ENCODE assay signal across 14 mouse cellular contexts in genomic region chr11:44701221-44701810, GRCm38 (mm10).
DNase-seq lines count a peak whose midpoint lies in the region; ATAC-seq lines count a peak whose summit lies in the region.
"Had no signal": no experiment of that assay in that cellular context is flagged by ENCODE, and none has a peak within 500 bp of the region (broad histone marks: within the 10 kb centered on the region; RNA-seq: fewer than 3 reads in every experiment).

No protein-coding gene starts in this region.

- H3K27ac ChIP-seq in heart, embryonic 16.5 days (ENCODE audit: low read length) = peak overlapping the region; percentile 38
- H3K27ac ChIP-seq in midbrain, embryonic 12.5 days (replicated peaks) = peak overlapping the region; percentile 46
- no peak overlapping the region for H3K27ac ChIP-seq in midbrain, embryonic 16.5 days (ENCODE audit: low read length)
- H3K27ac ChIP-seq in limb, embryonic 11.5 days (replicated peaks; ENCODE audit: low read depth, low read length) = peak overlapping the region; percentile 2; the same call in 1 of the 2 replicates
- H3K27ac ChIP-seq: lung, embryonic 15.5 days had no signal

- peaks cover 5% of the 10 kb centered on the region; the same call in 1 of the 2 replicates for H3K4me1 ChIP-seq in heart, embryonic 16.5 days (ENCODE audit: control insufficient read depth, insufficient read depth, low read length)
- H3K4me1 ChIP-seq in midbrain, embryonic 12.5 days = peaks cover 17% of the 10 kb centered on the region
- H3K4me1 ChIP-seq in midbrain, embryonic 16.5 days (ENCODE audit: control insufficient read depth, insufficient read depth, low read length) = peaks cover 15% of the 10 kb centered on the region
- peaks cover 19% of the 10 kb centered on the region for H3K4me1 ChIP-seq in limb, embryonic 11.5 days (ENCODE audit: control insufficient read depth, insufficient read depth, low read length)
- H3K4me1 ChIP-seq: megakaryocyte, embryonic 14.5 days had no signal

- 0 out of 2 replicates have a peak overlapping the region, but pooled peaks have one; percentile 17 for H3K4me2 ChIP-seq in heart, embryonic 16.5 days (ENCODE audit: low read depth, low read length)
- no peak overlapping the region for H3K4me2 ChIP-seq in midbrain, embryonic 12.5 days (replicated peaks)
- H3K4me2 ChIP-seq in midbrain, embryonic 16.5 days (ENCODE audit: low read length) = no peak overlapping the region
- no peak overlapping the region for H3K4me2 ChIP-seq in limb, embryonic 11.5 days (ENCODE audit: low read depth, severe bottlenecking)
- H3K4me2 ChIP-seq: lung, embryonic 15.5 days had no signal

- H3K9me3 ChIP-seq in heart, embryonic 16.5 days (replicated peaks; ENCODE audit: control insufficient read depth, low read length) = no peaks in the 10 kb centered on the region
- no peaks in the 10 kb centered on the region for H3K9me3 ChIP-seq in midbrain, embryonic 12.5 days
- H3K9me3 ChIP-seq in midbrain, embryonic 16.5 days (replicated peaks; ENCODE audit: control insufficient read depth, low read length, poor library complexity, severe bottlenecking) = no peaks in the 10 kb centered on the region
- H3K9me3 ChIP-seq in limb, embryonic 11.5 days (ENCODE audit: control insufficient read depth, low read length) = no peaks in the 10 kb centered on the region
- H3K9me3 ChIP-seq: lung, embryonic 15.5 days; megakaryocyte, embryonic 14.5 days had no signal

- ATAC-seq in heart, embryonic 16.5 days (replicated peaks; ENCODE audit: extremely low read depth, insufficient read depth, low FRiP score) = no peak
- no peak for ATAC-seq in midbrain, embryonic 12.5 days (ENCODE audit: low FRiP score, low read depth)
- no peak for ATAC-seq in midbrain, embryonic 16.5 days
- ATAC-seq in limb, embryonic 11.5 days (ENCODE audit: insufficient number of reproducible peaks, low FRiP score, low TSS enrichment, low read depth) = no peak

- H3K27me3 ChIP-seq in heart, embryonic 16.5 days (ENCODE audit: control insufficient read depth, insufficient read depth, low read length) = no peaks in the 10 kb centered on the region
- H3K27me3 ChIP-seq in midbrain, embryonic 12.5 days = no peaks in the 10 kb centered on the region; the same call in 1 of the 2 replicates
- no peaks in the 10 kb centered on the region for H3K27me3 ChIP-seq in midbrain, embryonic 16.5 days (ENCODE audit: control insufficient read depth, insufficient read depth, low read depth, low read length)
- no peaks in the 10 kb centered on the region for H3K27me3 ChIP-seq in limb, embryonic 11.5 days (ENCODE audit: control insufficient read depth, insufficient read depth, low read length)
- H3K27me3 ChIP-seq: lung, embryonic 15.5 days had no signal

- no peaks in the 10 kb centered on the region for H3K36me3 ChIP-seq in heart, embryonic 16.5 days (ENCODE audit: control insufficient read depth, insufficient read depth)
- no peaks in the 10 kb centered on the region for H3K36me3 ChIP-seq in midbrain, embryonic 12.5 days
- no peaks in the 10 kb centered on the region for H3K36me3 ChIP-seq in midbrain, embryonic 16.5 days (ENCODE audit: control insufficient read depth, insufficient read depth, low read length)
- no peaks in the 10 kb centered on the region for H3K36me3 ChIP-seq in limb, embryonic 11.5 days (ENCODE audit: control insufficient read depth, insufficient read depth, low read length)
- H3K36me3 ChIP-seq: lung, embryonic 15.5 days had no signal

- 69% methylated on average over 11 of the region's 11 CpGs for WGBS in heart, embryonic 16.5 days
- WGBS in midbrain, embryonic 12.5 days = 54% methylated on average over 11 of the region's 11 CpGs
- 60% methylated on average over 11 of the region's 11 CpGs for WGBS in midbrain, embryonic 16.5 days
- WGBS in limb, embryonic 11.5 days = 63% methylated on average over 11 of the region's 11 CpGs

- no peak for DNase-seq in heart, adult 9 months (ENCODE audit: low spot score in 2 of 2)
- DNase-seq in limb, embryonic 11.5 days (ENCODE audit: low spot score) = no peak
- DNase-seq in retina, postnatal 1 day = peak; percentile 51
- DNase-seq in spleen, postnatal 10 days (ENCODE audit: low spot score in 2 of 2) = no peak
- DNase-seq in right cerebral cortex, postnatal 36 days (ENCODE audit: low spot score in 2 of 2) = no peak
- DNase-seq: cerebellum, adult 18-20 months; kidney, postnatal 25 days; liver; right cerebral cortex, postnatal 14 days had no signal

- no peak overlapping the region for H3K9ac ChIP-seq in heart, embryonic 16.5 days (ENCODE audit: low read length)
- no peak overlapping the region for H3K9ac ChIP-seq in midbrain, embryonic 12.5 days (replicated peaks)
- H3K9ac ChIP-seq in midbrain, embryonic 16.5 days (ENCODE audit: low read depth, low read length) = no peak overlapping the region
- H3K9ac ChIP-seq in limb, embryonic 11.5 days (ENCODE audit: low read length) = no peak overlapping the region
- H3K9ac ChIP-seq: lung, embryonic 15.5 days had no signal

- H3K4me3 ChIP-seq in heart, embryonic 16.5 days (ENCODE audit: low read length) = no peak overlapping the region
- H3K4me3 ChIP-seq in midbrain, embryonic 12.5 days = no peak overlapping the region
- H3K4me3 ChIP-seq in midbrain, embryonic 16.5 days (ENCODE audit: low read depth, low read length) = no peak overlapping the region
- no peak overlapping the region for H3K4me3 ChIP-seq in limb, embryonic 11.5 days (ENCODE audit: low read depth, low read length)
- H3K4me3 ChIP-seq: lung, embryonic 15.5 days; megakaryocyte, embryonic 14.5 days had no signal
